Mouse (Mus musculus) small intestine, adult 10 weeks (tissue): ENCODE results near the gene Scd4. TPM values are rescaled to one million over a fixed set of nuclear protein-coding genes. Genes with fewer than 3 reads are reported as not detected.

Source experiments
- polyA plus RNA-seq: library from polyadenylated mRNA; stranded (reverse); fragments of 350-450 nt; fragmentation: Illumina TruSeq; extraction: RNeasy Lipid Tissue Mini Kit (QIAGEN cat#74804); gene quantifications from one replicate; pipeline ENCODE4 v1.2.3, GENCODE M21; 2014; ENCODE audit warnings: low replicate concordance

Gene Scd4
- 0.19 TPM for polyA plus RNA-seq

GRCm38 (mm10) chr19:44332833-44333623, at the start of gene Scd4:
Gene Scd4 (plus strand): TSS chr19:44333092.

DNA sequence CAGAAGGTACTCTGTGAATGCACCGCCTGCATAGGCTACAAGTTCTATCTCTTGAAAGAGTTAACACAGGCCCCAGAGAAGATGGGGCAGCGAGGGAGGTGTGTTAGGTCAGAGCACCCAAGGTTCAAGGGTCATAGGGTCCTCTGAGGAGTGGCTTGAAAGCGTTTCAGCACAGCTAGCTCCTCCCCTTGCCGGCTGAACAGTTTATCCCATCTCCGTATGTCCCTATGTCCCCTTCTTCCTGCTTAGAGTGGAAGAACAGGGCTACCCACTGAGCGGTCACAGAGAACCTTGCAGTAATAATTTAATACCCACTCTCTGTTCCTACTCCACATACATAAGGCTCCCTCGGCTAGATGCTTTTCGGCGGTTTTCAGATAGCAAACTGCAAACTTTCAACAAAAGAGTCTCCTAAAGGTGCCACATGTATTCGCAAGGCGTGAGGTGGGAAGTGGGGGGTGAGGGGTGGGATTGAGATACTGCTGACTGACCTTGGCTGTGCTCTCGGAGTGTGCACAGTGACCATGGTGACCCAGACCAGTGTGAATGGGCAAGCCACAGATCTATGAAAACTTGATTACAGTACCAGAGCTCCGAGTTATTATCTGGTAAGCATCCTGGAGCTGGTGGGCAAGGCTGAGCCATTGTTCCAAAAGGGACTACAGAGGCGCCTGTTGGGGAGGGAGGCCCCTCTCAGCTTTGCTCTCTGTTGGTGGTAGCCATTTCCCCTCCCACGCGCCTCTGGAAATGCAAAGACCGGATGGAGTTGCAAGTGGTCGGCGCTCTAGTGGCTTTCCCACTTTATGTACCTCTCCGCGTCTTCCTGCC, 39.7 kb upstream of the Scd4 start, which contains the start of gene Scd2:
Scd2 (plus strand) TSS at position 734 of the 828 bp plus-strand sequence.

Other genes with a start within 250 kb of the Scd4 start
- 361 TPM for gene Chuk, start 225.6 kb upstream of the Scd4 start, polyA plus RNA-seq
- gene Cwf19l1, start 197.2 kb upstream of the Scd4 start, polyA plus RNA-seq = 6.6 TPM
- gene Bloc1s2, start 186.6 kb upstream of the Scd4 start, polyA plus RNA-seq = 53.9 TPM
- not detected for gene Pkd2l1, start 140.7 kb upstream of the Scd4 start, polyA plus RNA-seq
- gene Scd3, start 129.8 kb upstream of the Scd4 start, polyA plus RNA-seq = not detected
- 15.4 TPM for gene Scd2, start 39.4 kb upstream of the Scd4 start, polyA plus RNA-seq
- 258 TPM for gene Scd1, start 74.8 kb downstream of the Scd4 start, polyA plus RNA-seq
- not detected for gene Wnt8b, start 160.4 kb downstream of the Scd4 start, polyA plus RNA-seq
- gene Sec31b, start 212.8 kb downstream of the Scd4 start, polyA plus RNA-seq = not detected
- not detected for gene Gm20538, start 219.7 kb downstream of the Scd4 start, polyA plus RNA-seq
- gene Ndufb8, start 222.3 kb downstream of the Scd4 start, polyA plus RNA-seq = 40.8 TPM
- 10.1 TPM for gene Hif1an, start 229.8 kb downstream of the Scd4 start, polyA plus RNA-seq